Mouse (Mus musculus) liver, embryonic 14.5 days (tissue): ENCODE results near the gene Szt2. TPM values are rescaled to one million over a fixed set of nuclear protein-coding genes. Genes with fewer than 3 reads are reported as not detected.

Source experiments
- ATAC-seq: fragments of 200-750 bp; cut with Nextera tagmentation; 2 replicates; pipeline ENCODE4 v1.8.0; 2017; ENCODE audit warnings: moderate number of reproducible peaks, mild to moderate bottlenecking, moderate library complexity; ENCODE audit not compliant: insufficient read depth
- DNase-seq, 3 experiments: peaks; one replicate each; pipeline ENCODE4 v3.0.0-alpha.2; 2012 to 2013; ENCODE audit warnings: low read depth in 3 of 3, low spot score in 3 of 3
- H3K27ac ChIP-seq: fragments of 300-500 bp; sonication (generic); 2 replicates; pipeline ENCODE4 v1.5.1; 2014; ENCODE audit warnings: moderate library complexity, mild to moderate bottlenecking, control low read depth, inconsistent platforms
- H3K27me3 ChIP-seq: fragments of 300-500 bp; sonication (generic); 2 replicates; pipeline ENCODE4 v1.6.1; 2014; ENCODE audit warnings: mild to moderate bottlenecking, low read length, moderate library complexity; ENCODE audit not compliant: control insufficient read depth, insufficient read depth
- H3K36me3 ChIP-seq: fragments of 300-500 bp; sonication (generic); replicated peaks from 2 replicates; pipeline ENCODE4 v1.6.1; 2014; ENCODE audit warnings: low read depth; ENCODE audit not compliant: control insufficient read depth, insufficient read depth
- H3K4me1 ChIP-seq, 2 experiments: fragments of 200-500 bp in 1 of 2; fragments of 300-500 bp in 1 of 2; sonication (generic) in 1 of 2; replicated peaks; 2 replicates each; pipeline ENCODE4 v1.6.1; 2012 to 2014; ENCODE audit warnings: antibody characterized with exemption in 1 of 2, inconsistent platforms in 1 of 2, low read length in 1 of 2; ENCODE audit not compliant: control insufficient read depth in 2 of 2, insufficient read depth in 2 of 2
- H3K4me2 ChIP-seq: fragments of 300-500 bp; sonication (generic); 2 replicates; pipeline ENCODE4 v1.6.1; 2014; ENCODE audit warnings: low read depth, mild to moderate bottlenecking, control low read depth, moderate library complexity
- H3K4me3 ChIP-seq, 2 experiments: fragments of 200-500 bp in 1 of 2; fragments of 300-500 bp in 1 of 2; sonication (generic) in 1 of 2; 2 replicates each; pipeline ENCODE4 v1.5.1; 2012 to 2014; ENCODE audit warnings: low read depth in 2 of 2, low read length in 2 of 2, mild to moderate bottlenecking in 2 of 2, control low read depth in 1 of 2, inconsistent platforms in 1 of 2, moderate library complexity in 1 of 2; ENCODE audit not compliant: insufficient read depth in 1 of 2
- H3K9ac ChIP-seq: fragments of 300-500 bp; sonication (generic); replicated peaks from 2 replicates; pipeline ENCODE4 v1.6.1; 2014; ENCODE audit warnings: mild to moderate bottlenecking, control low read depth, moderate library complexity
- H3K9me3 ChIP-seq: fragments of 300-500 bp; sonication (generic); 2 replicates; pipeline ENCODE4 v1.6.1; 2016; ENCODE audit warnings: low read length, mixed read lengths; ENCODE audit not compliant: control insufficient read depth
- CTCF ChIP-seq: IDR thresholded peaks from 2 replicates; pipeline ENCODE4 v1.5.1; 2016; ENCODE audit warnings: antibody characterized with exemption, low read depth, control low read depth
- EP300 ChIP-seq: IDR thresholded peaks from 2 replicates; pipeline ENCODE4 v1.6.1; 2016; ENCODE audit warnings: antibody characterized with exemption, low read depth
- WGBS: fragments of 180-500 bp; shearing (Covaris S2); extraction: QIAGEN DNeasy Blood & Tissue Kit; methylation state at CpG from one replicate; pipeline ENCODE4 v1.1.7; 2014; ENCODE audit not compliant: insufficient replicate concordance; 5-methylcytosine and 5-hydroxymethylcytosine counted together
- polyA plus RNA-seq, 2 experiments: library from polyadenylated mRNA; depleted of rRNA in 1 of 2; stranded (reverse) in 1 of 2; unstranded in 1 of 2; fragments of >200 nt; fragmentation: Nextera tagmentation in 1 of 2; extraction: Ambion mirVana in 1 of 2; gene quantifications; 2 replicates each; pipeline versions ENCODE4 v1.2.1 to v1.2.3; 2012 to 2014

Gene Szt2
- polyA plus RNA-seq, 2 experiments: 2.6 to 5.9 TPM

DNA sequence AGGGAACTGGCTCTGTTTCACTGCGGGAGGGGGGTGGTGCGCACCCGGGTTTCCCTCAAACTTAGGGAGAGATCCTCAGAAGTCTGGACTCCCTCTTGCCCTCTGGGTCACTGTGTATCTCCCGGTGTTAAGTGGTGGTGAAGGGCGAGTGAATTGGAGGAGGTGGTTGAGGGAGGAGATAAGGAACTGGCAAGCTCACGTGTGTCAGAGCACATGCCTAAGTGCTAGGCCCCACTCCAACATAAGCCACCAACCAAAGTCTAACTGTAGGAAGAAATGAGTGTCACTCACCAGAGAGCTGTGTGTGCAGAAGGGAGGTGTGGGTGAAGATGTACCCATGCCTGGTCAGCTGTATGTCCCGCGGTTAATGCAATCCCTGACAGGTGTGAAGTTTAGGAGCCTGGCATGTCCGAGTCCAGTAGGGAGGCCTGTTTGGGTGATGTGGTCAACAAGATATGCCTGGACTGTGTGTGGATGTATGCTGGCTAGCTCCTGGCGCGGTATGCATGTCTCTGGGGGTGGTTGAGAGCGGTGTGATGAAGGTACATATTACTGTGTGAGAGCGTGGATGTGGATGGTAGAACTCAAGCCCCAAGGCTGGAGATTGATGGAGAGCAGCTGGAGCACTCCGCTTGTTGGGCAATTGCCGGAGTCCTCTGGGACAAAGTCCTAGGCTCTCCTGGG, 19.6 kb upstream of the Szt2 start:
- H3K27me3 ChIP-seq: no peaks in the 10 kb centered on the region
- TF ChIP-seq CTCF (no peak), EP300 (no peak)
- peak overlapping the region; percentile 99 for H3K4me2 ChIP-seq
- ATAC-seq: peak; percentile 55
- H3K9me3 ChIP-seq: no peaks in the 10 kb centered on the region
- H3K36me3 ChIP-seq: peaks cover 39% of the 10 kb centered on the region
- peak overlapping the region; percentile 73 to 90 for H3K4me3 ChIP-seq
- peak overlapping the region; percentile 85 for H3K27ac ChIP-seq
- peaks cover 54% of the 10 kb centered on the region in 2 experiments for H3K4me1 ChIP-seq
- H3K9ac ChIP-seq: peak overlapping the region; percentile 92
- no peak for DNase-seq
- 20% methylated on average over 15 of the region's 15 CpGs for WGBS

DNA sequence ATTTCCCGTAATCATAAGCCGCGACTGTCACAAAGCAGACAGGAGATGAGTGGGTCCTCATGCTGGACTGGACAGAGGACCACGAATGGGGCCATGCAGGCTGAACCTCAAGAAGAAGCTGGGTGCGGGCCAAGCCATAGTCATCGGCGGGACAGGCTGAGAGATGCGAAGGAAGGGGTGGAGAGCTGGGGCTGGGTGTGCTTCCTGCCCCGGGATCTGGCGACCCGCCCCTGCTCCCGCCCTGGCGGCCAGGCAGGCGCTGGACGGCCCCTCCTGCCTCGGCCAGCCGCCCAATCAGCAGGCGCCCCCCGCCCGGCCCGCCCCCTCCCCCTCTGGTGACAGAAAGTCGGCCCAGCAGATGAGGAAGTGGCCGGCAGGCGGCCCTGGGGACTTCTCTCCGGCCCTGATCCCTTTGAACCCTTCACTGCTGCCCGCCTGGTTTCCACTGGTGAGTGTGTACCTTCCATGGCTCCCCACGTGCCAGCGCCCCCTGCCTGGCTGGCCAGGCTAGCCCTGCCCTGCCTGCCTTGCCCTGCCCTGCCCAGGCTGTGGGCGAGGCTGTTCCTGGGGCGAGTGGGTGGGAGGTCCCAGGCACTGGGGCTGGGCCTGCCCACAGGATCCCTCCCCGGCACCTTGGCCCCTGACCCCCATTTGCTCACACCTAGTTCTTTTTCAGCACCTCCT, 18.8 kb upstream of the Szt2 start, which contains the start of gene Elovl1:
Elovl1 (plus strand) TSS at position 326 of the 684 bp plus-strand sequence.
- under 1% methylated on average over 26 of the region's 31 CpGs for WGBS
- ATAC-seq (peak; percentile 88), DNase-seq (peak; percentile 73 to 83 (median 79))
- peak; percentile 80 for TF ChIP-seq CTCF
- no peak for TF ChIP-seq EP300
- Histone ChIP-seq H3K9me3 (no peaks in the 10 kb centered on the region), H3K4me3 (peak within 1 kb of the TSS; percentile 73 to 90), H3K9ac (peak within 1 kb of the TSS; percentile 92), H3K27me3 (no peaks in the 10 kb centered on the region), H3K4me1 (peaks cover 54 to 57% of the 10 kb centered on the region in 2 experiments), H3K4me2 (peak within 1 kb of the TSS; percentile 99), H3K27ac (peak within 1 kb of the TSS; percentile 85), H3K36me3 (peaks cover 31% of the 10 kb centered on the region)

DNA sequence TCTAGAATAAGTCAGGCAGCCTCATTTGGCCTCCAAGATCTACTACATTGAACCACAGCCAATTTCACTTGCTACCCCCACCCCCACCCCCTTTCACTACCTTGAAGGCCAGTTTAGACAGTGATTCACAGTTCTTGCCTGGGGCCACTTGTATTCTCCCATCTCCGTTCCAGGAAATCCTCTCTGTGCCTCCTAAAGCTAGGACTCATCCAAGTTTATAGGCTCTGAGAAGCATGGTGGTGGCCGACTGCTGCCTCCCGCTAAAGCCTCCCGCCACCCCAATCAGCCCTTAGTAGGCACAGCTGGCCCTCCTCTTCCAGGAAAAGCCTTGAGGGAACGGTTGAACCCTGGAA, 18.3 kb upstream of the Szt2 start:
- H3K4me1 ChIP-seq: peaks cover 54 to 57% of the 10 kb centered on the region in 2 experiments
- peak overlapping the region; percentile 92 for H3K9ac ChIP-seq
- H3K36me3 ChIP-seq: peaks cover 26% of the 10 kb centered on the region
- DNase-seq (no peak), ATAC-seq (peak; percentile 14)
- WGBS: 7% methylated on average over 5 of the region's 5 CpGs
- no peaks in the 10 kb centered on the region for H3K27me3 ChIP-seq
- peak overlapping the region; percentile 68 to 90 for H3K4me3 ChIP-seq
- H3K9me3 ChIP-seq: no peaks in the 10 kb centered on the region
- peak overlapping the region; percentile 68 for H3K27ac ChIP-seq
- no peak for TF ChIP-seq EP300
- TF ChIP-seq CTCF: no peak
- H3K4me2 ChIP-seq: peak overlapping the region; percentile 99

DNA sequence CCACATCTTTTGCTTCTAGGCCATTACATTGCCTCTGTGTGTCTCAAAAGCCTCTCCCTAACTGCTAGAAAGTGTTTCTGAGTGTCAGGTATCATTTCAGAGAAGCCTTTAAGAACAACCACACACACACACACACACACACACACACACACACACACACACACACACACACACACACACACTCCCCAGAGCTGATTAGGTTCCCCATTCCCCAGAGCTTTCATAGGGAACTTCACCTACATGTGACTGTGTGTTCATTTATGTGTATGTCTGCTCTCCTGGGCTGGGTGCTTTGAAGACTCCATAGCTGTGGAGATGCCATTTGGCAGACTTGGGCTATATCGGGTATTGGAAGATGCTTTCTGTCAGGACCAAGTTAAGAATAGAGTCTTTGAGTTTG, 16.3 kb upstream of the Szt2 start:
- Histone ChIP-seq H3K27me3 (no peaks in the 10 kb centered on the region), H3K9ac (0 out of 2 replicates have a peak overlapping the region, but pooled peaks have one; percentile 18), H3K27ac (peak overlapping the region; percentile 86), H3K4me2 (no peak overlapping the region), H3K4me1 (peaks cover 51 to 56% of the 10 kb centered on the region in 2 experiments), H3K36me3 (peaks cover 8% of the 10 kb centered on the region), H3K9me3 (no peaks in the 10 kb centered on the region), H3K4me3 (no peak overlapping the region)
- WGBS: 92% methylated on average over 1 of the region's 1 CpGs
- ATAC-seq (no peak), DNase-seq (no peak)
- TF ChIP-seq CTCF (no peak), EP300 (no peak)

DNA sequence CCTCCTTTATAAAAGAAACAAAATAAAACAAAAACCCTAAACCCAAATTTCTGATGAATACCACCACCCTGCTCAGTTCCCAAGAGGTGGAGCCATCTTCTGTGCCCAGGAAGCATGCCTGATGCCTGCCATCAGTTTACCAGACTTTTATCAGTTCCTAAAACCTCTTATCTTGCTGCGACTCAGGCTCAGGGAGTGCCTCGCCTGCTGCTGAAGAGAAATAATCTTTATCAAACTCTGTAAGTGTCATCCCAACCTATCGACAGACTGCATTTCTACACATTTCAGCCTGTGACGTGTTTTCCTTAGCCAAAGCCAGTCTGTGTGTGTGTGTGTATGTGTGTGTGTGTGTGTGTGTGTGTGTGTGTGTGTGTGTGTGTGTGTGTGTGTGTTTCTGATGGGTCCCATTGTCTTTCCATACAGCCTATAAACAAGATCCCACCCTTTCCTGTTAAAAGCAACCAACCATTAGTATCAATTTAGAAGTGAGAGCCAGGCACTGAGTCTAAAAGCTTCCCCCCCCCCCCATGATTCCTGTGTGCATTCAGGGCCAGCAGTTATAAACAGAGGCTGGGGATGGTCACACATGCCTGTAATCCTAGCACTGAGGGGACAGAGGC, 15.6 kb upstream of the Szt2 start:
- no peaks in the 10 kb centered on the region for H3K9me3 ChIP-seq
- H3K4me2 ChIP-seq: peak overlapping the region; percentile 43
- no peak overlapping the region; the same call in none of the 2 replicates for H3K9ac ChIP-seq
- DNase-seq: peak; percentile 67 to 77 (median 72)
- peaks cover 45 to 49% of the 10 kb centered on the region in 2 experiments for H3K4me1 ChIP-seq
- no peak overlapping the region for H3K4me3 ChIP-seq
- H3K27me3 ChIP-seq: no peaks in the 10 kb centered on the region
- 10% methylated on average over 4 of the region's 4 CpGs for WGBS
- ATAC-seq: peak; percentile 62
- peak overlapping the region; percentile 86 for H3K27ac ChIP-seq
- peaks cover 2% of the 10 kb centered on the region; the same call in 1 of the 2 replicates for H3K36me3 ChIP-seq
- TF ChIP-seq CTCF (no peak), EP300 (peak; percentile 90)
